Mouse (Mus musculus): ENCODE results near the gene H2al2c.
"Not testable (repeated sequence)": the region's sequence is repeated elsewhere in the genome, so short reads cannot be mapped to it uniquely, and the experiment has no call there.

Gene H2al2c

DNA sequence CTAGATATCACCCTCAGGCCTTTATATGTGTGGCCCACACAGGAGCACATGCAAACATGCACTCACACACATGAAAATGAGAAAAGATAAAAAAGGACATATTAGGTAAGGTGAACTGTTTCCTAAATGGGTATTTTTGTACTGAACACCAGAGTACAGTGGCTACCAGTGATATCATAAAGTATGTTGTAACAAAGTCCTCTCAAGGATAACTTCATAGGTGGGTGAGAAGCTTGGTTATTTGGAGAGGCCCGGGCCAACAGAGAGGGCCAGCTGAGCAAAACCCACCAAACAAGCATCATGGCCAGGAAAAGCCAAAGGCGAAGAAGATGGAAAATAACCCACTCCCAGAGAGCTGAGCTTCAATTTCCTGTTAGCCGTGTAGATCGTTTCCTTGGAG is at the start of gene H2al2c:
H2al2c (plus strand) TSS at position 301 of the 400 bp plus-strand sequence.
- DNase-seq (ENCODE audit: low spot score): not testable (repeated sequence)

Measured in layer of hippocampus, adult 11-12 months (tissue).